Mouse (Mus musculus): Measurements from ENCODE around the gene Rc3h1.
A peak's percentile ranks its signal among the peaks of the same experiment; 100 is the strongest.
"Not testable (repeated sequence)": the region's sequence is repeated elsewhere in the genome, so short reads cannot be mapped to it uniquely, and the experiment has no call there.

Gene Rc3h1

GRCm38 (mm10) chr1:160963199-160963598 is 57.0 kb downstream of the Rc3h1 start:
- DNase-seq (ENCODE audit: low read depth, low spot score), result no peak

- DNase-seq (ENCODE audit: low read depth, low spot score), result no peak
Observed at GRCm38 (mm10) chr1:160967268-160967667, 61.0 kb downstream of the Rc3h1 start.

GRCm38 (mm10) chr1:160968643-160969042 is 62.4 kb downstream of the Rc3h1 start:
- no peak for DNase-seq (ENCODE audit: low read depth, low spot score)

GRCm38 (mm10) chr1:160978071-160978735 is 72.0 kb downstream of the Rc3h1 start, which contains the start of gene Serpinc1:
Serpinc1 (plus strand) TSS chr1:160978585.
- no peak for DNase-seq (ENCODE audit: low read depth, low spot score)

GRCm38 (mm10) chr1:160980021-160980420 is 73.8 kb downstream of the Rc3h1 start:
- no peak for DNase-seq (ENCODE audit: low read depth, low spot score)

GRCm38 (mm10) chr1:160980537-160981234 is 74.5 kb downstream of the Rc3h1 start:
- DNase-seq (ENCODE audit: low read depth, low spot score), result no peak

- no peak for DNase-seq (ENCODE audit: low read depth, low spot score)
Observed at GRCm38 (mm10) chr1:160981337-160981736, 75.1 kb downstream of the Rc3h1 start.

GRCm38 (mm10) chr1:160982887-160983286 is 76.7 kb downstream of the Rc3h1 start:
- no peak for DNase-seq (ENCODE audit: low read depth, low spot score)

GRCm38 (mm10) chr1:160984731-160985130 is 78.5 kb downstream of the Rc3h1 start:
- not testable (repeated sequence) for DNase-seq (ENCODE audit: low read depth, low spot score)

GRCm38 (mm10) chr1:160985477-160985876 is 79.3 kb downstream of the Rc3h1 start:
- no peak for DNase-seq (ENCODE audit: low read depth, low spot score)

- DNase-seq (ENCODE audit: low read depth, low spot score), result no peak
Observed at GRCm38 (mm10) chr1:160986881-160987635, 80.8 kb downstream of the Rc3h1 start.

- DNase-seq (ENCODE audit: low read depth, low spot score), result peak; percentile 44
Observed at GRCm38 (mm10) chr1:160989395-160989794, 83.2 kb downstream of the Rc3h1 start.

- DNase-seq (ENCODE audit: low read depth, low spot score), result no peak
Observed at GRCm38 (mm10) chr1:160993851-160994250, 87.6 kb downstream of the Rc3h1 start.

- no peak for DNase-seq (ENCODE audit: low read depth, low spot score)
Observed at GRCm38 (mm10) chr1:161004942-161005341, 98.7 kb downstream of the Rc3h1 start.

- DNase-seq (ENCODE audit: low read depth, low spot score), result no peak
Observed at GRCm38 (mm10) chr1:161005526-161005925, 99.3 kb downstream of the Rc3h1 start.

GRCm38 (mm10) chr1:161006471-161006870 is 100.3 kb downstream of the Rc3h1 start:
- no peak for DNase-seq (ENCODE audit: low read depth, low spot score)

- no peak for DNase-seq (ENCODE audit: low read depth, low spot score)
Observed at GRCm38 (mm10) chr1:161008038-161008437, 101.8 kb downstream of the Rc3h1 start.

GRCm38 (mm10) chr1:161010436-161010835 is 104.2 kb downstream of the Rc3h1 start:
- DNase-seq (ENCODE audit: low read depth, low spot score), result no peak

- DNase-seq (ENCODE audit: low read depth, low spot score), result no peak
Observed at GRCm38 (mm10) chr1:161016378-161016777, 110.2 kb downstream of the Rc3h1 start.

- DNase-seq (ENCODE audit: low read depth, low spot score), result no peak
Observed at GRCm38 (mm10) chr1:161020051-161020450, 113.8 kb downstream of the Rc3h1 start.

Measured in A20 (cell line).